Mouse (Mus musculus) heart, adult 2 months (tissue): ENCODE measurements around the gene Smchd1. TPM values are rescaled to one million over a fixed set of nuclear protein-coding genes. Genes with fewer than 3 reads are reported as not detected.
"Not testable (repeated sequence)": the region's sequence is repeated elsewhere in the genome, so short reads cannot be mapped to it uniquely, and the experiment has no call there.

ENCODE experiments used
- DNase-seq, 2 experiments: peaks; one replicate each; pipeline ENCODE4 v3.0.0; 2021
- H3K27ac ChIP-seq: fragments of 200-600 bp; 2 replicates; pipeline ENCODE4 v1.8.1; 2022
- H3K27me3 ChIP-seq: fragments of 200-500 bp; 2 replicates; pipeline ENCODE4 v1.6.1; 2012; ENCODE audit warnings: mild to moderate bottlenecking, low read length, inconsistent platforms, mixed read lengths; ENCODE audit not compliant: control insufficient read depth, insufficient read depth
- H3K36me3 ChIP-seq: fragments of 200-500 bp; 2 replicates; pipeline ENCODE4 v1.6.1; 2012; ENCODE audit warnings: low read length, inconsistent platforms; ENCODE audit not compliant: control insufficient read depth, insufficient read depth
- H3K4me1 ChIP-seq: fragments of 200-500 bp; 2 replicates; pipeline ENCODE4 v1.6.1; 2011; ENCODE audit warnings: low read length; ENCODE audit not compliant: control insufficient read depth, insufficient read depth
- H3K4me3 ChIP-seq: fragments of 200-600 bp; 2 replicates; pipeline ENCODE4 v1.8.1; 2022
- H3K79me2 ChIP-seq: fragments of 200-500 bp; replicated peaks from 2 replicates; pipeline ENCODE4 v1.6.1; 2012; ENCODE audit warnings: mild to moderate bottlenecking, inconsistent platforms, low read length, moderate library complexity, mixed read lengths; ENCODE audit not compliant: control insufficient read depth, insufficient read depth
- H3K9ac ChIP-seq: fragments of 200-500 bp; 2 replicates; pipeline ENCODE4 v1.6.1; 2012; ENCODE audit warnings: low read depth, mild to moderate bottlenecking, control low read depth, inconsistent platforms, low read length, mixed read lengths
- CTCF ChIP-seq: fragments of 200-600 bp; IDR thresholded peaks from 2 replicates; pipeline ENCODE4 v1.8.1; 2022; ENCODE audit warnings: antibody characterized with exemption, mild to moderate bottlenecking, moderate library complexity
- EP300 ChIP-seq: fragments of 200-500 bp; IDR thresholded peaks from 2 replicates; pipeline ENCODE4 v1.6.1; 2011; ENCODE audit warnings: low read depth, low read length, control low read depth; ENCODE audit not compliant: insufficient read depth
- POLR2A ChIP-seq: fragments of 200-500 bp; IDR thresholded peaks from 2 replicates; pipeline ENCODE4 v1.6.1; 2011; ENCODE audit warnings: mild to moderate bottlenecking, low read depth, low read length, control low read depth; ENCODE audit not compliant: insufficient read depth
- WGBS: fragments of 180-500 bp; shearing (Covaris S2); methylation state at CpG from one replicate; pipeline ENCODE4 v1.1.7; 2018; 5-methylcytosine and 5-hydroxymethylcytosine counted together
- intact Hi-C: fragments of 180-260 bp; cut with DNase I; formaldehyde crosslinking; loops from one replicate; pipeline ENCODE4 v1.15.1; 2025
- polyA plus RNA-seq: library from polyadenylated mRNA; depleted of rRNA; stranded (reverse); fragments of >200 nt; gene quantifications from 2 replicates; pipeline ENCODE4 v1.2.3, GENCODE M21; 2012
- total RNA-seq, 2 experiments: library from RNA; stranded (reverse); gene quantifications; 2 replicates each; pipeline ENCODE4 v1.2.3; 2021

Gene Smchd1
- total and polyA plus RNA-seq, 3 experiments: 4.9 to 18.6 (median 16.6) TPM

GRCm38 (mm10) chr17:71443273-71443672 is 31.9 kb downstream of the Smchd1 start:
- 92% methylated on average over 6 of the region's 6 CpGs for WGBS
- Histone ChIP-seq H3K9ac (no peak overlapping the region), H3K27me3 (no peaks in the 10 kb centered on the region), H3K4me1 (no peaks in the 10 kb centered on the region), H3K27ac (no peak overlapping the region), H3K4me3 (no peak overlapping the region), H3K36me3 (no peaks in the 10 kb centered on the region; the same call in 1 of the 2 replicates), H3K79me2 (no peaks in the 10 kb centered on the region)
- intact Hi-C loops: no loop called here
- no peak for DNase-seq
- TF ChIP-seq CTCF (no peak), EP300 (no peak), POLR2A (no peak)

- H3K27me3 ChIP-seq, H3K9ac ChIP-seq, intact Hi-C loops, H3K4me3 ChIP-seq, H3K79me2 ChIP-seq, DNase-seq, H3K36me3 ChIP-seq, H3K4me1 ChIP-seq, H3K27ac ChIP-seq: not testable (repeated sequence)
- 100% methylated on average over 2 of the region's 2 CpGs for WGBS
These were observed 52.6 kb downstream of the Smchd1 start for GRCm38 (mm10) chr17:71422502-71422901.

GRCm38 (mm10) chr17:71419448-71419847 is 55.7 kb downstream of the Smchd1 start:
- H3K27me3 ChIP-seq, H3K36me3 ChIP-seq, intact Hi-C loops: not testable (repeated sequence)

GRCm38 (mm10) chr17:71417008-71417407 is 58.1 kb downstream of the Smchd1 start:
- WGBS: 87% methylated on average over 1 of the region's 1 CpGs

More at GRCm38 (mm10) chr17:71419448-71419847, 55.7 kb downstream of the Smchd1 start:
- H3K79me2 ChIP-seq, DNase-seq, H3K9ac ChIP-seq, H3K4me3 ChIP-seq, H3K27ac ChIP-seq, H3K4me1 ChIP-seq: not testable (repeated sequence)
- 93% methylated on average over 5 of the region's 5 CpGs for WGBS

GRCm38 (mm10) chr17:71387401-71387800 is 87.7 kb downstream of the Smchd1 start:
- no peak for TF ChIP-seq EP300
- no peak for TF ChIP-seq CTCF
- TF ChIP-seq POLR2A: no peak
- 69% methylated on average over 3 of the region's 3 CpGs for WGBS
- Histone ChIP-seq H3K4me1 (no peaks in the 10 kb centered on the region), H3K79me2 (no peaks in the 10 kb centered on the region), H3K27me3 (no peaks in the 10 kb centered on the region), H3K9ac (no peak overlapping the region), H3K27ac (no peak overlapping the region), H3K36me3 (no peaks in the 10 kb centered on the region; the same call in 1 of the 2 replicates), H3K4me3 (no peak overlapping the region)
- intact Hi-C loops: no loop called here
- DNase-seq: no peak

More at GRCm38 (mm10) chr17:71417008-71417407, 58.1 kb downstream of the Smchd1 start:
- H3K4me1 ChIP-seq: no peaks in the 10 kb centered on the region
- intact Hi-C loops: no loop called here
- no peak overlapping the region for H3K4me3 ChIP-seq
- H3K36me3 ChIP-seq: no peaks in the 10 kb centered on the region
- no peak overlapping the region for H3K9ac ChIP-seq
- no peaks in the 10 kb centered on the region for H3K79me2 ChIP-seq
- TF ChIP-seq EP300 (no peak), POLR2A (no peak), CTCF (no peak)
- no peak for DNase-seq
- H3K27me3 ChIP-seq: no peaks in the 10 kb centered on the region
- H3K27ac ChIP-seq: no peak overlapping the region

GRCm38 (mm10) chr17:71380346-71380745 is 94.8 kb downstream of the Smchd1 start:
- Histone ChIP-seq H3K27me3 (no peaks in the 10 kb centered on the region), H3K9ac (no peak overlapping the region), H3K4me1 (no peaks in the 10 kb centered on the region), H3K4me3 (no peak overlapping the region), H3K36me3 (no peaks in the 10 kb centered on the region; the same call in 1 of the 2 replicates), H3K27ac (no peak overlapping the region), H3K79me2 (no peaks in the 10 kb centered on the region)
- no peak for DNase-seq
- intact Hi-C loops: no loop called here
- WGBS: 97% methylated on average over 14 of the region's 14 CpGs
- no peak for TF ChIP-seq CTCF
- no peak for TF ChIP-seq EP300
- TF ChIP-seq POLR2A: no peak
